Comparison of ENCODE assay signal across 8 mouse cellular contexts in genomic region chr4:53440010-53440815, GRCm38 (mm10). TPM values are rescaled to one million over a fixed set of nuclear protein-coding genes. Genes with fewer than 3 reads are reported as not detected.
DNase-seq lines count a peak whose midpoint lies in the region; ATAC-seq and TF ChIP-seq lines count a peak whose summit lies in the region.

Slc44a1 (plus strand) TSS chr4:53440413.

- H3K4me3 ChIP-seq in embryonic facial prominence, embryonic 12.5 days: peak within 1 kb of the TSS; percentile 86
- H3K4me3 ChIP-seq in limb, embryonic 13.5 days: peak within 1 kb of the TSS; percentile 87
- H3K4me3 ChIP-seq in midbrain, embryonic 15.5 days: peak within 1 kb of the TSS; percentile 80
- peak within 1 kb of the TSS; percentile 64 for H3K4me3 ChIP-seq in spleen, adult 2 months (ENCODE audit: extremely low read depth, insufficient read depth, insufficient read length)

- TF ChIP-seq POLR2A in spleen, adult 2 months (IDR thresholded peaks at IDR 0.05; ENCODE audit: low read depth, low read length): peak; percentile 70

- H3K36me3 ChIP-seq in embryonic facial prominence, embryonic 12.5 days: no peaks in the 10 kb centered on the region
- no peaks in the 10 kb centered on the region for H3K36me3 ChIP-seq in limb, embryonic 13.5 days
- no peaks in the 10 kb centered on the region for H3K36me3 ChIP-seq in midbrain, embryonic 15.5 days (replicated peaks)
- no peaks in the 10 kb centered on the region for H3K36me3 ChIP-seq in spleen, adult 2 months (ENCODE audit: control insufficient read depth, insufficient read depth, low read length)

- DNase-seq in 3T3-L1 (ENCODE audit: low read depth, low spot score): peak; percentile 78
- DNase-seq in adrenal gland, postnatal 36 days: peak; percentile 93 to 96
- peak; percentile 100 for DNase-seq in heart, adult 11 months
- peak; percentile 85 for DNase-seq in kidney, adult 18-20 months
- peak; percentile 68 to 76 for DNase-seq in spleen, adult 2 months (ENCODE audit: low read depth in 1 of 2, low spot score in 2 of 2)

- WGBS in embryonic facial prominence, embryonic 12.5 days: under 1% methylated on average over 75 of the region's 122 CpGs
- under 1% methylated on average over 64 of the region's 122 CpGs for WGBS in limb, embryonic 13.5 days
- WGBS in midbrain, embryonic 15.5 days: under 1% methylated on average over 94 of the region's 122 CpGs
- WGBS in spleen, adult 2 months: under 1% methylated on average over 78 of the region's 122 CpGs

- no peak for TF ChIP-seq CTCF in spleen, adult 2 months (IDR thresholded peaks at IDR 0.05; ENCODE audit: extremely low read depth, insufficient read depth, insufficient read length, insufficient replicate concordance)

- H3K9me3 ChIP-seq in embryonic facial prominence, embryonic 12.5 days: no peaks in the 10 kb centered on the region
- H3K9me3 ChIP-seq in limb, embryonic 13.5 days: no peaks in the 10 kb centered on the region
- H3K9me3 ChIP-seq in midbrain, embryonic 15.5 days: no peaks in the 10 kb centered on the region

- peaks cover 22% of the 10 kb centered on the region; the same call in 1 of the 2 replicates for H3K4me1 ChIP-seq in embryonic facial prominence, embryonic 12.5 days
- peaks cover 58% of the 10 kb centered on the region for H3K4me1 ChIP-seq in limb, embryonic 13.5 days
- peaks cover 22% of the 10 kb centered on the region for H3K4me1 ChIP-seq in midbrain, embryonic 15.5 days
- H3K4me1 ChIP-seq in spleen, adult 2 months (ENCODE audit: control insufficient read depth, insufficient read depth, insufficient read length): peaks cover 5% of the 10 kb centered on the region

- H3K27ac ChIP-seq in embryonic facial prominence, embryonic 12.5 days: peak within 1 kb of the TSS; percentile 81
- peak within 1 kb of the TSS; percentile 81 for H3K27ac ChIP-seq in limb, embryonic 13.5 days
- peak within 1 kb of the TSS; percentile 84 for H3K27ac ChIP-seq in midbrain, embryonic 15.5 days
- H3K27ac ChIP-seq in spleen, adult 2 months (ENCODE audit: insufficient read depth, low read length): peak within 1 kb of the TSS; percentile 88

- peak; percentile 96 for ATAC-seq in embryonic facial prominence, embryonic 12.5 days (ENCODE audit: insufficient number of reproducible peaks, insufficient read depth, low FRiP score, low TSS enrichment)
- ATAC-seq in limb, embryonic 13.5 days (ENCODE audit: low FRiP score, low read depth): peak; percentile 96
- peak; percentile 97 for ATAC-seq in midbrain, embryonic 15.5 days (replicated peaks)

- peak within 1 kb of the TSS; percentile 96 for H3K4me2 ChIP-seq in embryonic facial prominence, embryonic 12.5 days (replicated peaks)
- peak within 1 kb of the TSS; percentile 99 for H3K4me2 ChIP-seq in limb, embryonic 13.5 days (replicated peaks)
- H3K4me2 ChIP-seq in midbrain, embryonic 15.5 days: peak within 1 kb of the TSS; percentile 80

- peak within 1 kb of the TSS; percentile 74 for H3K9ac ChIP-seq in embryonic facial prominence, embryonic 12.5 days
- peak within 1 kb of the TSS; percentile 82 for H3K9ac ChIP-seq in limb, embryonic 13.5 days
- H3K9ac ChIP-seq in midbrain, embryonic 15.5 days: peak within 1 kb of the TSS; percentile 67

- no peaks in the 10 kb centered on the region for H3K27me3 ChIP-seq in embryonic facial prominence, embryonic 12.5 days
- no peaks in the 10 kb centered on the region for H3K27me3 ChIP-seq in limb, embryonic 13.5 days
- H3K27me3 ChIP-seq in midbrain, embryonic 15.5 days (replicated peaks): no peaks in the 10 kb centered on the region
- peaks cover 7% of the 10 kb centered on the region for H3K27me3 ChIP-seq in spleen, adult 2 months (ENCODE audit: control insufficient read depth, insufficient read depth, low read length)

RNA-seq across cellular contexts. Expression of gene Slc44a1, which starts in this region (rescaled TPM):
- total RNA-seq in adrenal gland, postnatal 36 days (2021): 100 to 1,000 TPM; 111 to 116 TPM
- 35.4 and 37.0 TPM in 2 replicates for polyA plus RNA-seq in embryonic facial prominence, embryonic 12.5 days (2016; fragmentation: Nextera tagmentation; extraction: Ambion mirVana)
- polyA plus RNA-seq in limb, embryonic 13.5 days (2015; fragmentation: Nextera tagmentation; extraction: Ambion mirVana): 29.7 and 30.9 TPM in 2 replicates
- polyA plus RNA-seq in midbrain, embryonic 15.5 days (2015; fragmentation: Nextera tagmentation; extraction: Ambion mirVana): 9.6 and 10.6 TPM in 2 replicates
- 10.3 and 17.3 TPM in 2 replicates for polyA plus RNA-seq in spleen, adult 2 months (2012; rRNA removed)

Comparison
In these comparisons a context has a peak if more than half of its experiments do, and no peak if none do; other contexts are left out.
1. Peak in every context shown above with its lines: DNase-seq, ATAC-seq, H3K4me3 ChIP-seq and H3K27ac ChIP-seq.